Mouse (Mus musculus) limb, embryonic 14.5 days (tissue): ENCODE data around the gene Scn1b. TPM values are rescaled to one million over a fixed set of nuclear protein-coding genes. Genes with fewer than 3 reads are reported as not detected.

Source experiments
- ATAC-seq: fragments of 200-750 bp; cut with Nextera tagmentation; 2 replicates; pipeline ENCODE4 v1.8.0; 2017; ENCODE audit warnings: low read depth, moderate number of reproducible peaks, moderate TSS enrichment; ENCODE audit not compliant: low FRiP score
- DNase-seq: peaks from one replicate; pipeline ENCODE4 v3.0.0-alpha.2; 2015; ENCODE audit warnings: low spot score
- H3K27ac ChIP-seq: fragments of 300-500 bp; sonication (generic); replicated peaks from 2 replicates; pipeline ENCODE4 v1.5.1; 2014; ENCODE audit warnings: low read depth, mild to moderate bottlenecking, low read length, moderate library complexity, mixed read lengths
- H3K27me3 ChIP-seq: fragments of 300-500 bp; sonication (generic); 2 replicates; pipeline ENCODE4 v1.6.1; 2014; ENCODE audit warnings: low read length, mixed read lengths; ENCODE audit not compliant: control insufficient read depth, insufficient read depth
- H3K36me3 ChIP-seq: fragments of 300-500 bp; sonication (generic); 2 replicates; pipeline ENCODE4 v1.6.1; 2014; ENCODE audit warnings: mild to moderate bottlenecking, low read length, moderate library complexity, mixed read lengths; ENCODE audit not compliant: control insufficient read depth, insufficient read depth
- H3K4me1 ChIP-seq: fragments of 300-500 bp; sonication (generic); 2 replicates; pipeline ENCODE4 v1.6.1; 2014; ENCODE audit warnings: antibody characterized with exemption, low read length, mixed read lengths; ENCODE audit not compliant: control insufficient read depth, insufficient read depth
- H3K4me2 ChIP-seq: fragments of 300-500 bp; sonication (generic); replicated peaks from 2 replicates; pipeline ENCODE4 v1.6.1; 2014; ENCODE audit warnings: low read depth, mild to moderate bottlenecking, low read length, moderate library complexity; ENCODE audit not compliant: severe bottlenecking
- H3K4me3 ChIP-seq: fragments of 300-500 bp; sonication (generic); replicated peaks from 2 replicates; pipeline ENCODE4 v1.5.1; 2014; ENCODE audit warnings: low read length
- H3K9ac ChIP-seq: fragments of 300-500 bp; sonication (generic); 2 replicates; pipeline ENCODE4 v1.6.1; 2014; ENCODE audit warnings: mild to moderate bottlenecking, low read depth, low read length, moderate library complexity; ENCODE audit not compliant: severe bottlenecking
- H3K9me3 ChIP-seq: fragments of 300-500 bp; sonication (generic); 2 replicates; pipeline ENCODE4 v1.6.1; 2016; ENCODE audit warnings: low read length; ENCODE audit not compliant: control insufficient read depth
- POLR2A ChIP-seq: fragments of 200-500 bp; IDR thresholded peaks from 2 replicates; pipeline ENCODE4 v1.8.0; 2012; ENCODE audit warnings: inconsistent platforms, mild to moderate bottlenecking, moderate library complexity, borderline replicate concordance; ENCODE audit not compliant: insufficient read depth, insufficient read length; ENCODE audit errors: extremely low read depth
- WGBS: fragments of 180-500 bp; shearing (Covaris S2); extraction: QIAGEN DNeasy Blood & Tissue Kit; methylation state at CpG from one replicate; pipeline ENCODE4 v1.1.7; 2014; 5-methylcytosine and 5-hydroxymethylcytosine counted together
- polyA plus RNA-seq, 2 experiments: library from polyadenylated mRNA; depleted of rRNA in 1 of 2; stranded (reverse) in 1 of 2; unstranded in 1 of 2; fragments of >200 nt; fragmentation: Nextera tagmentation in 1 of 2; extraction: Ambion mirVana in 1 of 2; gene quantifications; 2 replicates each; pipeline versions ENCODE4 v1.2.1 to v1.2.3; 2012 to 2014

Gene Scn1b
- polyA plus RNA-seq, 2 experiments = 6.5 to 15.0 TPM

DNA sequence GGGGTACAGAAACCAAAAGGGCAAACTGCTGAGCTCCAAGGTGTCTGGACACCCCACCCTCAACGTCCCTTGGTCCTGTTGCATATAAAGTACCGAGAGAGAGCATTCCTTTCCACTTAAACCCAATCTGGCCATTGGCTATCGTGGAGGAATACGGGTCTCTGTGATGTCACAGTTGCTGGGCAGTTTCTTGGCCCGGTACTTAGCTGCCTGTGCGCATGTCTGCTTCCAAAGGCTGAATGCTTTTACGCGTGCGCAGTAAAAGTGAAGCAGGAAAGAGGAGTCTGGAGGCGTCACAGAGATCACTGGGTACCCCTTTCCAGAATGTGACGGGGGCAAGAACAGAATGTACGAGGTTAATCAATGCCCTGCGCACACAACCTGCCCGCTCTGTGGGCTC, 57.3 kb downstream of the Scn1b start:
- 72% methylated on average over 14 of the region's 14 CpGs for WGBS

DNA sequence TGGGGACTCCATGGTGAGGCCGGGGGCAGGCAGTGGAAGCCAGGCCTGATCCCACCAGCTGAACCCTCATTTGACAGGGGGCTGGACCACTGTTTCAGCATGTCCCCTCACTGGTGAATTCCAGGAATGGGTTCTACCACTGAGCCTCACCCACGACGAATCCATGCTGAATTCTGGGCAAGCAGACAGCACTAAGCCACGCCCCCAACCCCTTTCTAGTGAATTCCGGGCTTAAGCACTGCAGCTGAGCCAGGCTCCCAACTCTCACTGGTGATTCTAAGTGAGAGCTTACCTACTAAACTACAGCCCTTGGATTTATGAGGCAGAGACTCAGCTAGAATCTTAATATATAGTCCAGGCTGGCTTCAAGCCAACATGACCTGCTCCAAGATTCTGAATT, 59.0 kb downstream of the Scn1b start:
- ATAC-seq = peak; percentile 83
- H3K27ac ChIP-seq = peak overlapping the region; percentile 58

More for the DNA sequence above, 57.3 kb downstream of the Scn1b start:
- no peaks in the 10 kb centered on the region for H3K36me3 ChIP-seq
- no peaks in the 10 kb centered on the region for H3K27me3 ChIP-seq
- H3K9me3 ChIP-seq = no peaks in the 10 kb centered on the region
- H3K4me3 ChIP-seq = no peak overlapping the region
- DNase-seq (no peak), ATAC-seq (no peak)
- no peak overlapping the region for H3K9ac ChIP-seq
- no peak for TF ChIP-seq POLR2A
- H3K4me1 ChIP-seq = peaks cover 14% of the 10 kb centered on the region
- H3K4me2 ChIP-seq = no peak overlapping the region
- H3K27ac ChIP-seq = no peak overlapping the region

More for the DNA sequence above, 59.0 kb downstream of the Scn1b start:
- WGBS = 19% methylated on average over 5 of the region's 5 CpGs
- Histone ChIP-seq H3K27me3 (no peaks in the 10 kb centered on the region), H3K4me1 (peaks cover 14% of the 10 kb centered on the region), H3K9ac (no peak overlapping the region), H3K4me2 (no peak overlapping the region), H3K9me3 (no peaks in the 10 kb centered on the region), H3K4me3 (no peak overlapping the region), H3K36me3 (no peaks in the 10 kb centered on the region)
- peak; percentile 88 for DNase-seq
- TF ChIP-seq POLR2A = no peak

Other genes with a start within 250 kb of the Scn1b start
- 0.09 and 0.11 TPM in 2 replicates for gene Cd22, start 246.7 kb downstream of the Scn1b start, polyA plus RNA-seq (2012; rRNA removed)
- gene Cd22, start 246.7 kb downstream of the Scn1b start, polyA plus RNA-seq (2014; fragmentation: Nextera tagmentation; extraction: Ambion mirVana) = 0.10 TPM in 1 of 2 replicates, not detected in the other
- 1.2 and 2.4 TPM in 2 replicates for gene Mag, start 212.1 kb downstream of the Scn1b start, polyA plus RNA-seq (2012; rRNA removed)
- gene Mag, start 212.1 kb downstream of the Scn1b start, polyA plus RNA-seq (2014; fragmentation: Nextera tagmentation; extraction: Ambion mirVana) = 0.35 and 1.2 TPM in 2 replicates
- gene Hamp2, start 202.3 kb downstream of the Scn1b start, polyA plus RNA-seq (2012; rRNA removed) = 0.55 TPM in 1 of 2 replicates, not detected in the other
- not detected in 2 replicates for gene Hamp2, start 202.3 kb downstream of the Scn1b start, polyA plus RNA-seq (2014; fragmentation: Nextera tagmentation; extraction: Ambion mirVana)
- gene Hamp, start 183.0 kb downstream of the Scn1b start, polyA plus RNA-seq (2012; rRNA removed) = 0.23 TPM in 1 of 2 replicates, not detected in the other
- gene Hamp, start 183.0 kb downstream of the Scn1b start, polyA plus RNA-seq (2014; fragmentation: Nextera tagmentation; extraction: Ambion mirVana) = not detected in 2 replicates
- 150 and 169 TPM in 2 replicates for gene Usf2, start 170.2 kb downstream of the Scn1b start, polyA plus RNA-seq (2012; rRNA removed)
- gene Usf2, start 170.2 kb downstream of the Scn1b start, polyA plus RNA-seq (2014; fragmentation: Nextera tagmentation; extraction: Ambion mirVana) = 24.0 and 24.5 TPM in 2 replicates
- 24.3 and 32.3 TPM in 2 replicates for gene Lsr, start 153.5 kb downstream of the Scn1b start, polyA plus RNA-seq (2012; rRNA removed)
- 29.4 and 29.9 TPM in 2 replicates for gene Lsr, start 153.5 kb downstream of the Scn1b start, polyA plus RNA-seq (2014; fragmentation: Nextera tagmentation; extraction: Ambion mirVana)
- gene Fam187b, start 153.2 kb downstream of the Scn1b start, polyA plus RNA-seq (2012; rRNA removed) = 1.4 TPM in 2 replicates
- gene Fam187b, start 153.2 kb downstream of the Scn1b start, polyA plus RNA-seq (2014; fragmentation: Nextera tagmentation; extraction: Ambion mirVana) = 1.1 and 1.4 TPM in 2 replicates
- 17.4 and 20.5 TPM in 2 replicates for gene Fxyd5, start 84.5 kb downstream of the Scn1b start, polyA plus RNA-seq (2012; rRNA removed)
- gene Fxyd5, start 84.5 kb downstream of the Scn1b start, polyA plus RNA-seq (2014; fragmentation: Nextera tagmentation; extraction: Ambion mirVana) = 28.8 and 31.3 TPM in 2 replicates
- 14.9 and 19.3 TPM in 2 replicates for gene Fxyd7, start 75.5 kb downstream of the Scn1b start, polyA plus RNA-seq (2012; rRNA removed)
- gene Fxyd7, start 75.5 kb downstream of the Scn1b start, polyA plus RNA-seq (2014; fragmentation: Nextera tagmentation; extraction: Ambion mirVana) = 15.3 and 16.2 TPM in 2 replicates
- gene Fxyd1, start 69.8 kb downstream of the Scn1b start, polyA plus RNA-seq (2012; rRNA removed) = 92.6 and 103 TPM in 2 replicates
- 95.6 and 101 TPM in 2 replicates for gene Fxyd1, start 69.8 kb downstream of the Scn1b start, polyA plus RNA-seq (2014; fragmentation: Nextera tagmentation; extraction: Ambion mirVana)
- 2.0 and 2.8 TPM in 2 replicates for gene Lgi4, start 67.7 kb downstream of the Scn1b start, polyA plus RNA-seq (2012; rRNA removed)
- gene Lgi4, start 67.7 kb downstream of the Scn1b start, polyA plus RNA-seq (2014; fragmentation: Nextera tagmentation; extraction: Ambion mirVana) = 0.39 and 1.1 TPM in 2 replicates
- 39.8 and 45.9 TPM in 2 replicates for gene Fxyd3, start 50.3 kb downstream of the Scn1b start, polyA plus RNA-seq (2012; rRNA removed)
- gene Fxyd3, start 50.3 kb downstream of the Scn1b start, polyA plus RNA-seq (2014; fragmentation: Nextera tagmentation; extraction: Ambion mirVana) = 68.9 and 79.5 TPM in 2 replicates
- gene Hpn, start 11.7 kb downstream of the Scn1b start, polyA plus RNA-seq (2012; rRNA removed) = 5.5 and 6.6 TPM in 2 replicates
- gene Hpn, start 11.7 kb downstream of the Scn1b start, polyA plus RNA-seq (2014; fragmentation: Nextera tagmentation; extraction: Ambion mirVana) = 2.5 and 3.1 TPM in 2 replicates
- 157 and 216 TPM in 2 replicates for gene Gramd1a, start 28.9 kb upstream of the Scn1b start, polyA plus RNA-seq (2012; rRNA removed)
- gene Gramd1a, start 28.9 kb upstream of the Scn1b start, polyA plus RNA-seq (2014; fragmentation: Nextera tagmentation; extraction: Ambion mirVana) = 59.8 and 83.0 TPM in 2 replicates
- not detected in 2 replicates for gene Scgb2b2, start 163.5 kb upstream of the Scn1b start, polyA plus RNA-seq (2012; rRNA removed)
- not detected in 2 replicates for gene Scgb2b2, start 163.5 kb upstream of the Scn1b start, polyA plus RNA-seq (2014; fragmentation: Nextera tagmentation; extraction: Ambion mirVana)
- gene Scgb1b2, start 164.8 kb upstream of the Scn1b start, polyA plus RNA-seq (2012; rRNA removed) = not detected in 2 replicates
- not detected in 2 replicates for gene Scgb1b2, start 164.8 kb upstream of the Scn1b start, polyA plus RNA-seq (2014; fragmentation: Nextera tagmentation; extraction: Ambion mirVana)
- not detected in 2 replicates for gene Scgb2b3, start 235.1 kb upstream of the Scn1b start, polyA plus RNA-seq (2012; rRNA removed)
- not detected in 2 replicates for gene Scgb2b3, start 235.1 kb upstream of the Scn1b start, polyA plus RNA-seq (2014; fragmentation: Nextera tagmentation; extraction: Ambion mirVana)
- not detected in 2 replicates for gene Scgb1b3, start 248.6 kb upstream of the Scn1b start, polyA plus RNA-seq (2012; rRNA removed)
- gene Scgb1b3, start 248.6 kb upstream of the Scn1b start, polyA plus RNA-seq (2014; fragmentation: Nextera tagmentation; extraction: Ambion mirVana) = not detected in 2 replicates